Mouse (Mus musculus) heart, embryonic 11.5 days (tissue): ENCODE measurements around the gene Gm10762. TPM values are rescaled to one million over a fixed set of nuclear protein-coding genes. Genes with fewer than 3 reads are reported as not detected.
"Not testable (repeated sequence)": the region's sequence is repeated elsewhere in the genome, so short reads cannot be mapped to it uniquely, and the experiment has no call there.

Experiments
- ATAC-seq: fragments of 200-750 bp; cut with Nextera tagmentation; replicated peaks from 2 replicates; pipeline ENCODE4 v1.8.0; 2017; ENCODE audit warnings: moderate library complexity; ENCODE audit not compliant: insufficient number of reproducible peaks, low FRiP score, low TSS enrichment
- H3K27ac ChIP-seq: fragments of 300-500 bp; sonication (generic); 2 replicates; pipeline ENCODE4 v1.5.1; 2014; ENCODE audit warnings: mild to moderate bottlenecking, low read depth, low read length
- H3K27me3 ChIP-seq: fragments of 300-500 bp; sonication (generic); 2 replicates; pipeline ENCODE4 v1.6.1; 2014; ENCODE audit warnings: mild to moderate bottlenecking, low read length, mixed read lengths; ENCODE audit not compliant: control insufficient read depth, insufficient read depth
- H3K36me3 ChIP-seq: fragments of 300-500 bp; sonication (generic); 2 replicates; pipeline ENCODE4 v1.6.1; 2014; ENCODE audit warnings: mild to moderate bottlenecking, low read length, moderate library complexity, mixed read lengths; ENCODE audit not compliant: control insufficient read depth, insufficient read depth
- H3K4me1 ChIP-seq: fragments of 300-500 bp; sonication (generic); 2 replicates; pipeline ENCODE4 v1.6.1; 2014; ENCODE audit warnings: low read length; ENCODE audit not compliant: control insufficient read depth, insufficient read depth
- H3K4me2 ChIP-seq: fragments of 300-500 bp; sonication (generic); 2 replicates; pipeline ENCODE4 v1.6.1; 2014; ENCODE audit warnings: mild to moderate bottlenecking, moderate library complexity
- H3K4me3 ChIP-seq: fragments of 300-500 bp; sonication (generic); 2 replicates; pipeline ENCODE4 v1.5.1; 2014; ENCODE audit warnings: low read depth, low read length
- H3K9ac ChIP-seq: fragments of 300-500 bp; sonication (generic); 2 replicates; pipeline ENCODE4 v1.6.1; 2014; ENCODE audit warnings: mild to moderate bottlenecking, low read depth, low read length, moderate library complexity
- H3K9me3 ChIP-seq: fragments of 300-500 bp; sonication (generic); replicated peaks from 2 replicates; pipeline ENCODE4 v1.6.1; 2016; ENCODE audit warnings: low read length; ENCODE audit not compliant: control insufficient read depth
- WGBS: fragments of 180-500 bp; shearing (Covaris S2); extraction: QIAGEN DNeasy Blood & Tissue Kit; methylation state at CpG from one replicate; pipeline ENCODE4 v1.1.7; 2014; ENCODE audit not compliant: insufficient replicate concordance; 5-methylcytosine and 5-hydroxymethylcytosine counted together
- polyA plus RNA-seq: library from polyadenylated mRNA; unstranded; fragments of >200 nt; fragmentation: Nextera tagmentation; extraction: Ambion mirVana; gene quantifications from 2 replicates; pipeline ENCODE4 v1.2.1, GENCODE M21; 2014

Gm10762 gene
- polyA plus RNA-seq, result 10.0 and 13.3 TPM in 2 replicates

DNA sequence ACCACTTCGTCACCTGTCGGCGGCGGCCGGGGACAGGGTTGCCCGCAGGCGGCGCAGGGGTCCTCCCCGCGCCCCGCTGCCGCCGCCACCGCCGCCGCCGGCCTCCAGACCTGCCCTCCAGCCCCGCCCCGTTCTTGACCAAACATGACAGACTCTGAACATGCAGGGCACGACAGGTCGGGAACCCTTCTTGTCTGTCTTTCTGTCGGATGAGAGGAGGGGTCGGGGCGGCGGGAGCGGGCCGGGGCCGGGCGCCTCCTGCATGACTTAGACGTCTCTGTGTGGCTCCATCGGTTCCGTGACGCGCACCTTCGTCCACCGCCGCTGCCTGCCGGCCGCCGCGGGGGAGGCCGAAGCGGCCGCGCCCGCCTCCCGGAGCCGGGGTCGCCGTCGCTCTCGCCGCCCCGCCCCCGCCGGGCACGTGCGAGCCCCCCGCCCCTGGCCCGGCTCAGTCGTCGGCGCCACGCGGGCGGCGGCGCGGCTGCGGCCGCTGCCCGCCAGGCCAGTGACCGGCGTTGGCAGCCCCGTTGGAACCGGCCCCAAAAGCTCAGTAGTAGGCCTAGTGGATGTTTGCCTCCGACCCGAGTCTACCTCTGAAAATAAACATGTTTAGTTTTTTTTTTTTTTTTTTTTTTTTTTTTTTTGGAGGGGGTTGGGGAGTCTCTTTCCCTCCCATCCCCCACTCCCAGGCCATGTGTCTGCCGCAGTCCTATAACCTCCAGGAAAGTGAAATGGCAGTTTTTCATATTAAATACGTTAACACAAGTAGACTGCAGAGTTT lies at the start of gene Gm10762:
Gene Gm10762 (minus strand): TSS at position 65 of the 781 bp plus-strand sequence.
- Histone ChIP-seq H3K27me3 (no peaks in the 10 kb centered on the region), H3K4me1 (0 out of 2 replicates have a peak, but pooled peaks cover 3% of the 10 kb centered on the region), H3K4me3 (peak within 1 kb of the TSS; percentile 92), H3K9ac (peak within 1 kb of the TSS; percentile 100), H3K4me2 (peak within 1 kb of the TSS; percentile 69), H3K9me3 (no peaks in the 10 kb centered on the region), H3K27ac (peak within 1 kb of the TSS; percentile 100), H3K36me3 (no peaks in the 10 kb centered on the region)
- peak; percentile 85 for ATAC-seq
- WGBS, result under 1% methylated on average over 63 of the region's 80 CpGs

GRCm38 (mm10) chr2:129008867-129009266 lies 41.3 kb upstream of the Gm10762 start:
- not testable (repeated sequence) for H3K27me3 ChIP-seq, H3K4me1 ChIP-seq, ATAC-seq, H3K9ac ChIP-seq, H3K4me3 ChIP-seq, H3K27ac ChIP-seq, H3K4me2 ChIP-seq, H3K36me3 ChIP-seq, H3K9me3 ChIP-seq
- WGBS, result 62% methylated on average over 2 of the region's 2 CpGs

DNA sequence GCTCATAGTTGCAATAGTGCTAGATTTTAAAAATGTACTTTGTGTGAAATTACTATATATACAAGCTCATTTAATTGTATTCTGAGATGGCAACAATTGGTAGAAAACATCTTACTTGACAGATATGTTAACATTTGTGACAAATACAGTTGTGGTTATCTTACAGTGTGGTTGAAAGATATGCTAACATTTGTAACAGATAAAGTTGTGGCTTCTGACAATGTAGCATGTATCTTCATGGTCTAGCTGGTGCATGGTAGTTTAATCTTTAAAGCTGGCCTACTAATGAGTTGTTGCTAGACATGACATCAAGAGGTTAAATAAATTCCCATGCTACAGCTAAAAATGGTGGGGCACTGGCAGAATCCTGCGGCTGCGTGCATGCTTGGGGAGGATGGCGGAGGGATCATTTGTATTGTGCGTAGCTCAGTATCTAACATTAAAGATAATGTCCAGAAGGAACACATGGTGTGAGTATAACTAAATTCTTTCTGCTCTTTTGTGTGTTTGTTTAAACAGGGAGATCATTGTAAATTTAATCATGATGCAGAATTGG lies 38.7 kb upstream of the Gm10762 start:
- Histone ChIP-seq H3K27me3 (no peaks in the 10 kb centered on the region), H3K4me1 (no peaks in the 10 kb centered on the region), H3K9ac (no peak overlapping the region), H3K36me3 (no peaks in the 10 kb centered on the region), H3K27ac (no peak overlapping the region), H3K9me3 (no peaks in the 10 kb centered on the region), H3K4me3 (no peak overlapping the region), H3K4me2 (no peak overlapping the region)
- WGBS, result 70% methylated on average over 4 of the region's 4 CpGs
- ATAC-seq, result no peak

DNA sequence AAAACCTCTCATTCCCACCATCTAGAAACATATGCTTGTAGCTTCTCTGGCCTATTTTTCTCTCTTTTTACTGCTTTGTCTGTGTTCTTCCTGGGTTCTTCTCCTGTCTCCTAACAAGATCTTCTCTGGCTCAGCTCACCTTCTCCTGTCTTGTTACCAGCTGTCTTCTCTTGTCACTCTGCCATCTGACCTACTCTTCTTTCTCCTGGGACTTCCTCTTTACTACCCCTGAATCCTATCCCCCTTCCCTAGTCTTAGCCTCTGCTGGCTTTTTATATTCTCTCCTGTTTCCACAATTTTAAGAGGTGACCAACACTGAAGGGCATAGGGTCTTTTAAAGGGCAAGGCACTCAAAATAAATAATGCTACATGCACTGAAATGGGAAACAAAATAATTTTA lies 37.3 kb upstream of the Gm10762 start:
- no peak overlapping the region for H3K4me3 ChIP-seq
- H3K9me3 ChIP-seq, result no peaks in the 10 kb centered on the region
- no peak overlapping the region for H3K9ac ChIP-seq
- no peak overlapping the region for H3K4me2 ChIP-seq
- H3K36me3 ChIP-seq, result no peaks in the 10 kb centered on the region
- no peaks in the 10 kb centered on the region for H3K27me3 ChIP-seq
- no peak overlapping the region for H3K27ac ChIP-seq
- no peaks in the 10 kb centered on the region for H3K4me1 ChIP-seq
- ATAC-seq, result no peak

DNA sequence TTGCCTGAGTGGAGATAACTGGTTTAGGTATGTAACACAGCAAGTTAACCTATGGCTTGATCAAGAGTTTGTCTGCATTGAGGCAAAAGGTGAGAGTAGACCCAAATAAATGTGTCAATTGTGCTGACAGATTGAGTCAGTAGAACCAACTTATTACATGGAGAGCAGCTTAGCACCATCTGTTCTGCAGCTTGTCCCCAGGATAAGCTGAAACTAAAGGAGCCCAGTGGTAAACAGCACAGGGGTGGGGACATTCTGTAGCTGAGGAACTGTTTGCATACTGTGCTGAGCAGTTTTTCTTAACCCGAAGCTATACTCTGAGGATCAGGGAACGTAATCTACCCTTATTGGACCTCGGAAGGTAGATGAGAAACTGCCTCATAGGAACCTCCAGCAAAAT lies 17.2 kb upstream of the Gm10762 start:
- Histone ChIP-seq H3K4me3 (no peak overlapping the region), H3K4me2 (no peak overlapping the region), H3K27ac (no peak overlapping the region), H3K9me3 (no peaks in the 10 kb centered on the region), H3K4me1 (peaks cover 3% of the 10 kb centered on the region; the same call in 1 of the 2 replicates), H3K36me3 (no peaks in the 10 kb centered on the region), H3K9ac (no peak overlapping the region), H3K27me3 (no peaks in the 10 kb centered on the region)
- ATAC-seq, result no peak
- WGBS, result 81% methylated on average over 3 of the region's 3 CpGs

DNA sequence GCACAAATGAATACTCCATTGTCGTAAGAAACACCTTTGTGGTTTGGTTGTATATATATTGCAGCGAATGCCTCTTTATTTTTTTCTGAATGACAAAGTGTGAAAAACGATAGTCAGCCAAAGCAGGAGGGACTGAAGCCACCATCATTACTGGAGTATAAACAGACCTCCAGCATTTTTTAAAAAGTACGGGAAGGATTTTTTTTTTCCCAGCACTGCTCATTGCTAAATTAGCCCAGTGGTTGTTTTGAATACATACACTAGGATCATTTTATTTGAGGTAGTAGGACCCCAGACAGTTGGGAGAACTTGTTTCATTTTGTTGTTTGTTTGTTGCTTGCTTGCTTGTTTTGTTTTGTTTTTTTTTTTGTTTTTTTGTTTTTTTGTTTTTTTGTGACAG lies 8.0 kb upstream of the Gm10762 start:
- H3K9me3 ChIP-seq, result no peaks in the 10 kb centered on the region
- no peaks in the 10 kb centered on the region; the same call in 1 of the 2 replicates for H3K4me1 ChIP-seq
- no peak overlapping the region for H3K9ac ChIP-seq
- no peak overlapping the region for H3K4me3 ChIP-seq
- H3K27me3 ChIP-seq, result no peaks in the 10 kb centered on the region
- 69% methylated on average over 4 of the region's 4 CpGs for WGBS
- no peak for ATAC-seq
- H3K36me3 ChIP-seq, result no peaks in the 10 kb centered on the region
- H3K4me2 ChIP-seq, result no peak overlapping the region
- no peak overlapping the region for H3K27ac ChIP-seq

GRCm38 (mm10) chr2:128972301-128972700 lies 4.8 kb upstream of the Gm10762 start:
- H3K27me3 ChIP-seq, result no peaks in the 10 kb centered on the region
- ATAC-seq, result no peak
- H3K4me3 ChIP-seq, result no peak overlapping the region

DNA sequence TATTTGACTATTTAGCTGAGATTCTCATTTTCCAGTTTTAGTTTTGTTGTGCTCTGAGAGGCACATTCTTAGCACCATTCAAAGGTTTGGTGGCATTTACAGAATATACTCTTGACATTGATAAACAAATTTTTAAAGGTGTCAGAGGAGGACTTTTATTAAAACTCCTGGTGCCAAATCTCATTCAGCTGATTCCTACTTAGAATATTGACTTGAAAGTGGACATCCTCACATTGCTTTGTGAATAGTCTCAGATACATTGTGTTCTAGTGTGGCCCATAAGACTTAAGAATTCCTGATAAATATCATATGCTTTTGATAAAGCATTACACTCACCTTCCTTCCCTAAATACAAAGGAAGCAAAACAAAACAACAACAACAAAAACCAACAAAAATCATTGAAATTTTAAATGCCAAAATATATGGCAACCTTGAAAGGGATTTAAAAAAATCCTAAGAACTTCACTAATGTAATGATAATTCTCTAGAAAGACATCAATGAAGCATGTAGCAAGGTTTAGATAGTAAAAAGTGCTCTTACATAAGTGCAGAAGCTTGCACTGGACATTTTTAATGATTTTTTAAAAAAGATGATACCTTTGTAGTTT lies 1.1 kb upstream of the Gm10762 start:
- Histone ChIP-seq H3K9me3 (no peaks in the 10 kb centered on the region), H3K36me3 (no peaks in the 10 kb centered on the region), H3K4me1 (0 out of 2 replicates have a peak, but pooled peaks cover 3% of the 10 kb centered on the region), H3K27ac (peak overlapping the region; percentile 100), H3K9ac (peak overlapping the region; percentile 100; the same call in 1 of the 2 replicates), H3K4me2 (peak overlapping the region; percentile 69), H3K27me3 (no peaks in the 10 kb centered on the region), H3K4me3 (peak overlapping the region; percentile 92)
- ATAC-seq, result no peak

More at GRCm38 (mm10) chr2:128972301-128972700, 4.8 kb upstream of the Gm10762 start:
- no peak overlapping the region for H3K27ac ChIP-seq
- no peaks in the 10 kb centered on the region for H3K36me3 ChIP-seq
- H3K4me1 ChIP-seq, result no peaks in the 10 kb centered on the region
- H3K4me2 ChIP-seq, result no peak overlapping the region
- no peaks in the 10 kb centered on the region for H3K9me3 ChIP-seq
- H3K9ac ChIP-seq, result no peak overlapping the region
